Mouse (Mus musculus) hindbrain, embryonic 10.5 days (tissue): ENCODE results near the gene Txn1. TPM values are rescaled to one million over a fixed set of nuclear protein-coding genes. Genes with fewer than 3 reads are reported as not detected.

ENCODE experiments used
- DNase-seq: peaks from one replicate; pipeline ENCODE4 v3.0.0-alpha.2; 2017; ENCODE audit warnings: low spot score
- H3K27ac ChIP-seq: fragments of 300-500 bp; sonication (generic); 2 replicates; pipeline ENCODE4 v1.5.1; 2016; ENCODE audit warnings: mild to moderate bottlenecking, moderate library complexity
- H3K27me3 ChIP-seq: fragments of 300-500 bp; sonication (generic); 2 replicates; pipeline ENCODE4 v1.6.1; 2016; ENCODE audit warnings: mild to moderate bottlenecking; ENCODE audit not compliant: poor library complexity, insufficient read depth, severe bottlenecking
- H3K36me3 ChIP-seq: fragments of 300-500 bp; sonication (generic); 2 replicates; pipeline ENCODE4 v1.6.1; 2016; ENCODE audit warnings: mild to moderate bottlenecking, moderate library complexity
- H3K4me1 ChIP-seq: fragments of 300-500 bp; sonication (generic); replicated peaks from 2 replicates; pipeline ENCODE4 v1.6.1; 2016; ENCODE audit warnings: mild to moderate bottlenecking
- H3K4me3 ChIP-seq: fragments of 300-500 bp; sonication (generic); 2 replicates; pipeline ENCODE4 v1.5.1; 2016; ENCODE audit warnings: mild to moderate bottlenecking, moderate library complexity
- H3K9me3 ChIP-seq: fragments of 300-500 bp; sonication (generic); 2 replicates; pipeline ENCODE4 v1.6.1; 2016; ENCODE audit warnings: mild to moderate bottlenecking, moderate library complexity
- WGBS: fragments of 180-500 bp; shearing (Covaris S2); methylation state at CpG from one replicate; pipeline ENCODE4 v1.1.7; 2016; 5-methylcytosine and 5-hydroxymethylcytosine counted together
- polyA plus RNA-seq: library from polyadenylated mRNA; unstranded; fragments of >200 nt; fragmentation: Nextera tagmentation; extraction: Ambion mirVana; gene quantifications from 2 replicates; pipeline ENCODE4 v1.2.1, GENCODE M21; 2016

Gene Txn1
- polyA plus RNA-seq, result 411 and 413 TPM in 2 replicates

- Histone ChIP-seq H3K27me3 (peaks cover 6% of the 10 kb centered on the region; the same call in 1 of the 2 replicates), H3K27ac (peak within 1 kb of the TSS; percentile 97), H3K9me3 (peaks cover 9% of the 10 kb centered on the region), H3K4me3 (peak within 1 kb of the TSS; percentile 76), H3K4me1 (peaks cover 38% of the 10 kb centered on the region), H3K36me3 (peaks cover 29% of the 10 kb centered on the region)
- peak; percentile 99 for DNase-seq
- under 1% methylated on average over 71 of the region's 71 CpGs for WGBS
Observed at GRCm38 (mm10) chr4:57956029-57956960, at the start of gene Txn1. Txn1 (minus strand) TSS chr4:57956411.

GRCm38 (mm10) chr4:58003501-58003900, 47.3 kb upstream of the Txn1 start:
- no peaks in the 10 kb centered on the region for H3K27me3 ChIP-seq
- no peak overlapping the region for H3K4me3 ChIP-seq
- H3K4me1 ChIP-seq, result no peaks in the 10 kb centered on the region
- no peak for DNase-seq
- WGBS, result 72% methylated on average over 3 of the region's 3 CpGs
- H3K36me3 ChIP-seq, result no peaks in the 10 kb centered on the region
- no peak overlapping the region for H3K27ac ChIP-seq
- H3K9me3 ChIP-seq, result no peaks in the 10 kb centered on the region

GRCm38 (mm10) chr4:57991425-57991824, 35.2 kb upstream of the Txn1 start:
- Histone ChIP-seq H3K36me3 (no peaks in the 10 kb centered on the region), H3K27ac (no peak overlapping the region), H3K9me3 (no peaks in the 10 kb centered on the region), H3K4me3 (no peak overlapping the region), H3K4me1 (no peaks in the 10 kb centered on the region), H3K27me3 (no peaks in the 10 kb centered on the region)
- 87% methylated on average over 1 of the region's 1 CpGs for WGBS
- no peak for DNase-seq

GRCm38 (mm10) chr4:57974400-57975117, 18.3 kb upstream of the Txn1 start:
- DNase-seq, result no peak
- 90% methylated on average over 6 of the region's 6 CpGs for WGBS
- no peaks in the 10 kb centered on the region for H3K27me3 ChIP-seq

DNA sequence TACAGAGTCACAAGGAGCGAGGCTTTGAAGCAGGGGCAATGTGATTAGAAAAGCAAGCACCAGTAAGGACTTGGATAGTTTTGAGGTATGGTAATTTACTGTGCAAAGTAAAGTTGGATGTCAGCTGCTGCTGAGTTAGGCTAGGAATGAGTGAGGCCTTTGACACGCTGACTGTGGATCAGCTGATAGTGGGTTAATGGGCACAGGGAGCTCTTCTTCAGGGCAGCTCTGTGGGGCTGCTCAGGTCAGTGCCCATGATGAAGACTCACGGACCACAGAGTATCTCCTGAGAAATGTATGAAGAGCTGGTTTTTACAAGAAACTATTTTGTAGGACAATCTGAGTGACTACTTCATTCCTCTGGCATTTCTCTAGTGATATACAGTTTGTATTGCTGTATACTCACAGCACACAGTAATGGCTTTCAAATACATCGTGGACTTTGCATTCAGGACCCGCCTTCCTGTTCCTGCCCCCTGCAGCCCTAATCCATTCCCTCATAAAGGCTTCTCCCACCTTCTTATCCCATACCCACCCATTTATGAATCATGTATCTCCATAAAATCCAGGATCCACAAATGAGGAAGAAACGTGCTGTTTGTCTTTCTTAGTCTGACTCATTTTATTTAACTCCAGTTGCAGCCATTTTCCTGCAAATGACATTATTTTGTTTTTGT, 17.5 kb upstream of the Txn1 start:
- no peak for DNase-seq
- no peak overlapping the region for H3K27ac ChIP-seq
- H3K4me1 ChIP-seq, result no peaks in the 10 kb centered on the region
- no peaks in the 10 kb centered on the region for H3K27me3 ChIP-seq
- no peaks in the 10 kb centered on the region for H3K36me3 ChIP-seq
- H3K4me3 ChIP-seq, result no peak overlapping the region
- H3K9me3 ChIP-seq, result no peaks in the 10 kb centered on the region
- WGBS, result 85% methylated on average over 6 of the region's 6 CpGs

More at GRCm38 (mm10) chr4:57974400-57975117, 18.3 kb upstream of the Txn1 start:
- Histone ChIP-seq H3K4me3 (no peak overlapping the region), H3K36me3 (no peaks in the 10 kb centered on the region), H3K4me1 (no peaks in the 10 kb centered on the region), H3K27ac (no peak overlapping the region), H3K9me3 (0 out of 2 replicates have a peak, but pooled peaks cover 6% of the 10 kb centered on the region)

DNA sequence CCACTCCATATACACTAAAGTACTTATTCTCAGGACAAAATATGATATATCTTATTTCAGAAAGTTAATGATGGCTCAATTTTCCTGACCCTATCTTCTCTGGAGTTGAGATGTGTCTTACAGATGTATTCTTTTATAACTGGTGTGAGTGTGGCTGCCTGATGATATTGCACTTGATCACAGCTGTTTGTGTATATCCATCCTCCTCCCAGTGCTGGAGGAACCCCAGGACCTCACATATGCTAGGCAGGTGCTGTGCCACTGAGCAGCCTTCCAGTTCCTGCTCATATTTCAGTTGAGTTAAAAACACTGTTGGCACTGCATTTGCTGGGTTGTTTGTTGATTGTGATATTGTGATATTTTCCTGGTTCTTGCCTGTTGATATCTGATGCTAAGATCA, 14.1 kb upstream of the Txn1 start:
- H3K36me3 ChIP-seq, result no peaks in the 10 kb centered on the region
- no peaks in the 10 kb centered on the region for H3K9me3 ChIP-seq
- no peaks in the 10 kb centered on the region for H3K4me1 ChIP-seq
- no peak overlapping the region for H3K4me3 ChIP-seq
- no peak for DNase-seq
- H3K27me3 ChIP-seq, result no peaks in the 10 kb centered on the region
- no peak overlapping the region for H3K27ac ChIP-seq

DNA sequence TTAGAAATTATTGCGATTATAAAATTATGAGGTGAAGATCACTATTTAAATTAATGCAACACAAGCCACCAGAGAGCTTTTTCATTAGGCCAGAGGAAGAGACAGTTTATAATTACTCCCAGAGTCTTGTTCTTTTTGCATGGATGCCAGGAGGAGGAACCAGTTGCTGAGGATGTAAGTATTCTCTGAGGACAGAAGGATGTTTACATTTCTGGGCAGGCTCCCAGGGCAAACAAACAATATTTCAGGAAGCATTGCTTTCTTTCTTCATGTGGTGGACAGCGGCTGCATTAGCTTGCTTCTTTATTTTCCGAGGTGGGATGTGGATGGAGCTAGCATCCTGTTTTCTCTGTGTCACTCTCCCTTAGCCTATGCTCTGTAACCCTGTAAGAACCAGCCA, 11.0 kb upstream of the Txn1 start:
- no peaks in the 10 kb centered on the region for H3K9me3 ChIP-seq
- no peaks in the 10 kb centered on the region for H3K4me1 ChIP-seq
- no peak overlapping the region for H3K27ac ChIP-seq
- no peaks in the 10 kb centered on the region for H3K27me3 ChIP-seq
- DNase-seq, result no peak
- H3K36me3 ChIP-seq, result no peaks in the 10 kb centered on the region
- H3K4me3 ChIP-seq, result no peak overlapping the region
- 73% methylated on average over 3 of the region's 3 CpGs for WGBS

- WGBS, result 93% methylated on average over 4 of the region's 4 CpGs
- Histone ChIP-seq H3K36me3 (no peaks in the 10 kb centered on the region), H3K27ac (no peak overlapping the region), H3K4me3 (no peak overlapping the region), H3K9me3 (no peaks in the 10 kb centered on the region), H3K4me1 (no peaks in the 10 kb centered on the region), H3K27me3 (no peaks in the 10 kb centered on the region)
- DNase-seq, result no peak
Observed at GRCm38 (mm10) chr4:57965516-57965915, 9.3 kb upstream of the Txn1 start.

GRCm38 (mm10) chr4:57964143-57964542, 7.9 kb upstream of the Txn1 start:
- Histone ChIP-seq H3K27me3 (no peaks in the 10 kb centered on the region), H3K4me1 (no peaks in the 10 kb centered on the region), H3K4me3 (no peak overlapping the region), H3K36me3 (no peaks in the 10 kb centered on the region), H3K27ac (no peak overlapping the region), H3K9me3 (no peaks in the 10 kb centered on the region)
- DNase-seq, result no peak
- WGBS, result 59% methylated on average over 1 of the region's 1 CpGs

DNA sequence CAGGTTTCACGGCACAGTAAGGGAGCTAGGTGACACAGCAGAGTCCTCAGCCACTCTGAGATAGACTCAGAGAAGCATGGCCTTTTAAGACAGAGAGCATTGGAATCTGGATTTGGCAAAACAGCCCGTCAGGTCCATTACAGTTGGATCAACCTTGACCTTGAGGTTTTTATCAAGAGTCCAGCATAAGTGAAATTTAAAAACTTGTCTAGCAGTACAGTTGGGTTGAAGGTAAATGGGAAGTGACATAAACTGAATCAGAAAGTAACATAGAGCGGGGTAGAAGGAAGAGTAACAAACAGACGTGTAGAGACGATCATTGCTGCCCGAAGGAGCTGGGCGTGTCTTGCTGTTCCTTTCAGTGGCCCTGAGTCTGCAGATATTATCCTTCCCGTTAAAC, 2.8 kb upstream of the Txn1 start:
- no peak overlapping the region for H3K4me3 ChIP-seq
- no peak overlapping the region for H3K27ac ChIP-seq
- peaks cover 6% of the 10 kb centered on the region; the same call in 1 of the 2 replicates for H3K36me3 ChIP-seq
- peaks cover 30% of the 10 kb centered on the region for H3K4me1 ChIP-seq
- no peak for DNase-seq
- 91% methylated on average over 8 of the region's 8 CpGs for WGBS
- H3K27me3 ChIP-seq, result peaks cover 6% of the 10 kb centered on the region; the same call in 1 of the 2 replicates
- no peaks in the 10 kb centered on the region for H3K9me3 ChIP-seq

DNA sequence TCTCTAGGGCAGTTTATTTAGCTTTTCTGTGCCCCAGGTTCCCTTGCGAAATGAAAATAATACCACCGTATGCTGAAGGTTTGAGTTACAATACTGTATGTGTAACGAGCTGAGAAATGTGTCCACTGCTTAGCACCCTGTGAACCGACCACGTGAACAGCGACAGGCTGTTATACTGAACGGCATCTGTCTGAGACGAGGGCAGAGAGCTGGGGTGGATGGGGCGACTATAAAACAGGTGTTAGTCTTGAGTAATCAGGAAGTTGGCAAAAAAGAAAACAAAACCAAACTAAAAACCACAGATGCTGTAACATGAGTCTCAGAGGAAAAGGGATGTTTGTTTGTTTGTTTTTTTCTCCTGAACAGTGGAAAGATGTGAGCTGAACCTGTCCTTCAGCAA, 1.9 kb upstream of the Txn1 start:
- Histone ChIP-seq H3K9me3 (no peaks in the 10 kb centered on the region), H3K27ac (no peak overlapping the region), H3K4me3 (no peak overlapping the region), H3K4me1 (peaks cover 38% of the 10 kb centered on the region), H3K36me3 (peaks cover 15% of the 10 kb centered on the region; the same call in 1 of the 2 replicates), H3K27me3 (peaks cover 6% of the 10 kb centered on the region; the same call in 1 of the 2 replicates)
- 74% methylated on average over 9 of the region's 9 CpGs for WGBS
- no peak for DNase-seq

GRCm38 (mm10) chr4:57957200-57958085, 1.2 kb upstream of the Txn1 start:
- H3K4me3 ChIP-seq, result peak overlapping the region; percentile 76
- H3K4me1 ChIP-seq, result peaks cover 38% of the 10 kb centered on the region
- WGBS, result 47% methylated on average over 11 of the region's 11 CpGs
- H3K9me3 ChIP-seq, result no peaks in the 10 kb centered on the region; the same call in 1 of the 2 replicates
- H3K27me3 ChIP-seq, result peaks cover 6% of the 10 kb centered on the region; the same call in 1 of the 2 replicates
- H3K27ac ChIP-seq, result peak overlapping the region; percentile 97
- DNase-seq, result peak; percentile 19
- H3K36me3 ChIP-seq, result peaks cover 18% of the 10 kb centered on the region
